Mouse (Mus musculus) thymus, adult 2 months (tissue): ENCODE measurements around the gene Jag1.

Experiments used
- CTCF ChIP-seq: fragments of 200-500 bp; IDR thresholded peaks from 2 replicates; pipeline ENCODE4 v1.5.1; 2012; ENCODE audit warnings: mild to moderate bottlenecking, control low read depth, low read length, moderate library complexity, borderline replicate concordance; ENCODE audit not compliant: control insufficient read depth, poor library complexity, insufficient read depth; ENCODE audit errors: extremely low read depth
- POLR2A ChIP-seq: fragments of 200-500 bp; IDR thresholded peaks from 2 replicates; pipeline ENCODE4 v1.6.1; 2012; ENCODE audit warnings: mild to moderate bottlenecking, low read length, control low read depth, moderate library complexity; ENCODE audit not compliant: control insufficient read depth, poor library complexity, insufficient read depth; ENCODE audit errors: extremely low read depth

GRCm38 (mm10) chr2:137124861-137125260, 8.4 kb upstream of the Jag1 start:
- TF ChIP-seq CTCF (no peak), POLR2A (no peak)
